Comparison of ENCODE assay signal across 22 mouse cellular contexts in the genomic region with DNA sequence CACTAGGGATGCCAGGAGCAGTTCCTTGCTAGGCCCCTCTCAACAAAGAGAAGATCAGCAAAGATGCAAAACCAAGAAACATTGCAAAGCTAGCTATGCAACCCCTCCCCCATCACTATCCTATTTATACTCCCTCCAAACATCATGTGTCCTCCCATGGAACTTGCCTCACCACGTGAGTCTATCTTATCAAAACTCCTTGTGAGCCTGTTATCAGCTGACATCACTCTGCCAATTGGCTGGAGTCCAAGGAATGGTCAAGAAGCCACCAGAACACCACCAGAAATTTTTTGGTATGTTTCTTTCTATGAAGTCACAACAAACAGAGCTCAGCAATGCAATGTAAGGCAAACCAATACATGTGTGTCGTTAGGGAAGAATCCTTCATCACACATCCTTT.
A peak's percentile ranks its signal among the peaks of the same experiment; 100 is the strongest.
DNase-seq lines count a peak whose midpoint lies in the region; ATAC-seq and TF ChIP-seq lines count a peak whose summit lies in the region.
"Had no signal": no experiment of that assay in that cellular context is flagged by ENCODE, and none has a peak within 500 bp of the region (broad histone marks: within the 10 kb centered on the region; RNA-seq: fewer than 3 reads in every experiment).

No protein-coding gene starts in this region.

- TF ChIP-seq CTCF in MEL (IDR thresholded peaks at IDR 0.05 in 2 of 3, conservative IDR thresholded peaks at IDR 0.05 in 1 of 3; ENCODE audit: control insufficient read depth in 1 of 3, insufficient read depth in 1 of 3, low read depth in 2 of 3, low read length in 3 of 3, poor library complexity in 1 of 3, severe bottlenecking in 1 of 3), result no peak
- no peak for TF ChIP-seq CTCF in hindbrain, postnatal 0 days (IDR thresholded peaks at IDR 0.05; ENCODE audit: low read depth)

- H3K4me1 ChIP-seq in forebrain, embryonic 11.5 days (replicated peaks; ENCODE audit: control insufficient read depth, insufficient read depth, low read length), result no peaks in the 10 kb centered on the region
- H3K4me1 ChIP-seq in forebrain, embryonic 10.5 days, result peaks cover 12% of the 10 kb centered on the region; the same call in 1 of the 2 replicates
- H3K4me1 ChIP-seq in MEL (ENCODE audit: control insufficient read depth in 1 of 2, insufficient read depth in 2 of 2, low read length in 2 of 2), result 0 out of 4 replicates have a peak, but pooled peaks cover 0 to 3% of the 10 kb centered on the region in 2 experiments
- no peaks in the 10 kb centered on the region for H3K4me1 ChIP-seq in hindbrain, postnatal 0 days (ENCODE audit: insufficient read depth, low read length)

- no peak overlapping the region for H3K27ac ChIP-seq in forebrain, embryonic 11.5 days (ENCODE audit: low read depth, low read length)
- no peak overlapping the region for H3K27ac ChIP-seq in forebrain, embryonic 10.5 days
- no peak overlapping the region for H3K27ac ChIP-seq in MEL (ENCODE audit: control insufficient read depth, low read depth, low read length)
- no peak overlapping the region for H3K27ac ChIP-seq in hindbrain, postnatal 0 days

- H3K36me3 ChIP-seq in forebrain, embryonic 11.5 days (ENCODE audit: control insufficient read depth, insufficient read depth, low read length), result no peaks in the 10 kb centered on the region; the same call in 1 of the 2 replicates
- H3K36me3 ChIP-seq in forebrain, embryonic 10.5 days (replicated peaks), result peaks cover 17% of the 10 kb centered on the region
- no peaks in the 10 kb centered on the region for H3K36me3 ChIP-seq in MEL (ENCODE audit: control insufficient read depth in 1 of 2, insufficient read depth in 2 of 2, low read length in 2 of 2)
- H3K36me3 ChIP-seq in hindbrain, postnatal 0 days (ENCODE audit: insufficient read depth, low read length), result no peaks in the 10 kb centered on the region
- H3K36me3 ChIP-seq: G1E had no signal

- TF ChIP-seq POLR2A in MEL (IDR thresholded peaks at IDR 0.05; ENCODE audit: control insufficient read depth in 1 of 2, insufficient read depth in 1 of 2, low read depth in 1 of 2, low read length in 2 of 2, poor library complexity in 1 of 2), result no peak

- no peaks in the 10 kb centered on the region for H3K9me3 ChIP-seq in forebrain, embryonic 11.5 days (ENCODE audit: control insufficient read depth, low read length)
- H3K9me3 ChIP-seq in forebrain, embryonic 10.5 days, result no peaks in the 10 kb centered on the region; the same call in 1 of the 2 replicates
- no peaks in the 10 kb centered on the region for H3K9me3 ChIP-seq in MEL (replicated peaks; ENCODE audit: insufficient read depth, low read length)
- H3K9me3 ChIP-seq in hindbrain, postnatal 0 days (ENCODE audit: low read length), result no peaks in the 10 kb centered on the region
- H3K9me3 ChIP-seq: G1E had no signal

- peak; percentile 21 to 55; a peak in 2 of 4 replicates for TF ChIP-seq EP300 in MEL (IDR thresholded peaks at IDR 0.05; ENCODE audit: low read depth in 1 of 2, low read length in 2 of 2)

- no peak for ATAC-seq in forebrain, embryonic 11.5 days (replicated peaks; ENCODE audit: low FRiP score)
- no peak for ATAC-seq in hindbrain, postnatal 0 days
- ATAC-seq: activated CD4-positive, CD25-positive, alpha-beta regulatory T cell, adult 4 months; CD4-positive, CD25-positive, alpha-beta regulatory T cell, adult 4 months; Patski had no signal

- no peak for TF ChIP-seq RAD21 in MEL (IDR thresholded peaks at IDR 0.05; ENCODE audit: low read depth, low read length)

- peak; percentile 23 for DNase-seq in forebrain, embryonic 11.5 days (ENCODE audit: low spot score)
- no peak for DNase-seq in forebrain, embryonic 10.5 days (ENCODE audit: extremely low spot score, low spot score)
- DNase-seq in MEL (ENCODE audit: low read depth, low spot score), result peak; percentile 27
- DNase-seq in yolk sac, embryonic 10.5 days (ENCODE audit: low spot score), result peak; percentile 27
- DNase-seq in gastrocnemius, postnatal 10 days, result no peak
- DNase-seq in hindbrain, postnatal 0 days (ENCODE audit: low spot score), result no peak
- DNase-seq: adrenal gland, adult 2 months; adrenal gland, adult 8-10 months; adrenal gland, postnatal 10 days; adrenal gland, postnatal 14 days; adrenal gland, postnatal 25 days; adrenal gland, postnatal 36 days; B cell, adult 2 months; cerebellum, adult 11 months; cerebellum, adult 11-12 months; cerebellum, adult 18-20 months; cerebellum, adult 2 months had no signal

- H3K9ac ChIP-seq in forebrain, embryonic 11.5 days (ENCODE audit: low read length), result no peak overlapping the region
- no peak overlapping the region for H3K9ac ChIP-seq in MEL (ENCODE audit: control insufficient read depth, low read depth, low read length, poor library complexity, severe bottlenecking)
- H3K9ac ChIP-seq in hindbrain, postnatal 0 days (replicated peaks; ENCODE audit: low read length), result no peak overlapping the region

- no peak overlapping the region for H3K4me3 ChIP-seq in forebrain, embryonic 11.5 days (ENCODE audit: low read depth, low read length)
- H3K4me3 ChIP-seq in forebrain, embryonic 10.5 days, result no peak overlapping the region
- no peak overlapping the region for H3K4me3 ChIP-seq in MEL (ENCODE audit: control insufficient read depth in 1 of 2, insufficient read depth in 1 of 2, low read depth in 2 of 2, low read length in 2 of 2)
- no peak overlapping the region for H3K4me3 ChIP-seq in hindbrain, postnatal 0 days (ENCODE audit: low read length)

- no peaks in the 10 kb centered on the region for H3K27me3 ChIP-seq in forebrain, embryonic 11.5 days (ENCODE audit: control insufficient read depth, insufficient read depth, low read length)
- H3K27me3 ChIP-seq in forebrain, embryonic 10.5 days (ENCODE audit: poor library complexity, severe bottlenecking), result no peaks in the 10 kb centered on the region
- no peaks in the 10 kb centered on the region for H3K27me3 ChIP-seq in MEL (ENCODE audit: control insufficient read depth in 1 of 2, insufficient read depth in 2 of 2, low read length in 2 of 2)
- no peaks in the 10 kb centered on the region for H3K27me3 ChIP-seq in hindbrain, postnatal 0 days (ENCODE audit: insufficient read depth, low read length)
- H3K27me3 ChIP-seq: CH12.LX, Patski had no signal

- WGBS in forebrain, embryonic 11.5 days, result 87% methylated on average over 2 of the region's 2 CpGs
- 85% methylated on average over 2 of the region's 2 CpGs for WGBS in forebrain, embryonic 10.5 days
- 89% methylated on average over 2 of the region's 2 CpGs for WGBS in hindbrain, postnatal 0 days

- no peak overlapping the region for H3K4me2 ChIP-seq in forebrain, embryonic 11.5 days (ENCODE audit: low read depth, low read length, severe bottlenecking)
- H3K4me2 ChIP-seq in hindbrain, postnatal 0 days (ENCODE audit: low read depth, low read length), result no peak overlapping the region

- H3K79me2 ChIP-seq in MEL (ENCODE audit: control insufficient read depth, insufficient read depth, low read length, poor library complexity), result no peaks in the 10 kb centered on the region

TF ChIP-seq in MEL, 35 proteins besides CTCF, POLR2A, EP300 and RAD21:
- TF ChIP-seq GATA1 (IDR thresholded peaks at IDR 0.05; ENCODE audit: low read depth, low read length) (peak; percentile 49), TAL1 (IDR thresholded peaks at IDR 0.05; ENCODE audit: low read length) (no peak), ZC3H11A (IDR thresholded peaks at IDR 0.05; ENCODE audit: low read depth, low read length) (no peak), TBP (IDR thresholded peaks at IDR 0.05; ENCODE audit: low read depth, low read length) (no peak), SIN3A (IDR thresholded peaks at IDR 0.05; ENCODE audit: low read length) (no peak), ZMIZ1 (IDR thresholded peaks at IDR 0.05; ENCODE audit: low read depth, low read length) (no peak), GABPA (IDR thresholded peaks at IDR 0.05; ENCODE audit: low read depth, low read length) (no peak), CHD1 (IDR thresholded peaks at IDR 0.05; ENCODE audit: low read depth, low read length) (no peak), TCF12 (IDR thresholded peaks at IDR 0.05; ENCODE audit: low read depth, low read length) (peak; percentile 51; the same call in 1 of the 2 replicates), MAX (IDR thresholded peaks at IDR 0.05; ENCODE audit: low read length) (no peak), ETS1 (IDR thresholded peaks at IDR 0.05; ENCODE audit: low read depth, low read length) (peak; percentile 43; the same call in 1 of the 2 replicates), NELFE (IDR thresholded peaks at IDR 0.05; ENCODE audit: low read depth, low read length) (no peak), RCOR1 (IDR thresholded peaks at IDR 0.05; ENCODE audit: low read depth, low read length) (no peak), MYC (IDR thresholded peaks at IDR 0.05; ENCODE audit: low read depth, low read length) (no peak), HCFC1 (IDR thresholded peaks at IDR 0.05; ENCODE audit: low read depth, low read length) (no peak), MAZ (IDR thresholded peaks at IDR 0.05; ENCODE audit: low read depth, low read length) (no peak), JUND (IDR thresholded peaks at IDR 0.05; ENCODE audit: low read depth, low read length) (no peak), USF1 (IDR thresholded peaks at IDR 0.05; ENCODE audit: low read depth, low read length) (peak; percentile 63), POLR2AphosphoS5 (IDR thresholded peaks at IDR 0.05; ENCODE audit: borderline replicate concordance, low read depth, low read length) (no peak), CHD2 (IDR thresholded peaks at IDR 0.05; ENCODE audit: low read length) (no peak), KAT2A (conservative IDR thresholded peaks at IDR 0.05; ENCODE audit: low read depth, low read length) (no peak), SMC3 (IDR thresholded peaks at IDR 0.05; ENCODE audit: low read depth, low read length) (no peak), POLR2AphosphoS2 (IDR thresholded peaks at IDR 0.05; ENCODE audit: low read length) (no peak), BHLHE40 (IDR thresholded peaks at IDR 0.05; ENCODE audit: borderline replicate concordance, low read depth, low read length) (peak; percentile 45; the same call in 1 of the 2 replicates), ELF1 (IDR thresholded peaks at IDR 0.05; ENCODE audit: low read depth, low read length) (no peak), USF2 (IDR thresholded peaks at IDR 0.05; ENCODE audit: borderline replicate concordance in 1 of 2, insufficient read depth in 1 of 2, low read depth in 1 of 2, low read length in 2 of 2) (no peak), E2F4 (IDR thresholded peaks at IDR 0.05; ENCODE audit: borderline replicate concordance, low read depth, low read length) (no peak), MYB (IDR thresholded peaks at IDR 0.05; ENCODE audit: low read depth, low read length) (no peak), MAFK (IDR thresholded peaks at IDR 0.05; ENCODE audit: borderline replicate concordance, low read depth, low read length) (no peak)

Comparison
In these comparisons a context has a peak if more than half of its experiments do, and no peak if none do; other contexts are left out.
1. DNase-seq: peak in forebrain, embryonic 11.5 days (single experiment), MEL (single experiment) and yolk sac, embryonic 10.5 days (single experiment); none in forebrain, embryonic 10.5 days (single experiment), gastrocnemius, postnatal 10 days (single experiment) and hindbrain, postnatal 0 days (single experiment).